Mouse (Mus musculus) cerebellum, adult 2 months (tissue): Measurements from ENCODE around the gene Wnt11.

ENCODE experiments used
- CTCF ChIP-seq: fragments of 200-500 bp; IDR thresholded peaks from 2 replicates; pipeline ENCODE4 v1.5.1; 2011; ENCODE audit warnings: low read depth, mild to moderate bottlenecking, control low read depth, low read length, moderate library complexity, borderline replicate concordance; ENCODE audit not compliant: insufficient read depth
- POLR2A ChIP-seq: fragments of 200-500 bp; IDR thresholded peaks from 2 replicates; pipeline ENCODE4 v1.6.1; 2011; ENCODE audit warnings: low read length, control low read depth, borderline replicate concordance; ENCODE audit not compliant: insufficient read depth

DNA sequence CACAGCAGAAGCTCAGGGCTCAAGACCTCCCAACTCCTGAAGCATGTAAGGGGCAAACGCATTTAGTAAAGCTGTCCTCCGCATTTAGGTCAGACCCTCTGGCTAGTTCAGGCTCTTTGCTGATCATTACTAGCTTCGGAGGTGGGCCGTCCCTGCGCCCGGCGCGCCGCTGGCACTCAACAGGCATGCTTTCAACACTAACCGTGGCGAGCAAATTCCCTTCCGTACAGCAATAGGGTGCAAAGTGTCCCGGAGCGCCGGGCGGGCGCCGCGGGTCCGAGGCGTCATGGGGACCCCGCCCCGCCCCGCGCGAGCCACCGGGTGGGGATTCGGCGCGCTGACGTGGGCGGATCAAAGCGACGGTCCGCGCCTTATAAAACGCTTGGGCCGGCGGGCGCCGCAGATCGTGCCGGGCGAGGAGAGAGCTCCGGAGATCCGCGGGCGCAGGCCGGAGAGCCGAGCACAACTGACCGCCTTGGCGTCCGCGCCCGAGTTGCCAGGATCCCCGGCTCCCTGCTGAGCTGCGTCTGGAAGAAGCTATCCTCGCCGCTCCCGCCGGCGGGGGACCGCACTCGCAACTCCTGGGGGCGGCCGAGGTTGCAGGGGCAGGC lies at the start of gene Wnt11:
- TF ChIP-seq POLR2A (no peak), CTCF (no peak)
